Mouse (Mus musculus): Measurements from ENCODE around the gene Ddx23.

DNA sequence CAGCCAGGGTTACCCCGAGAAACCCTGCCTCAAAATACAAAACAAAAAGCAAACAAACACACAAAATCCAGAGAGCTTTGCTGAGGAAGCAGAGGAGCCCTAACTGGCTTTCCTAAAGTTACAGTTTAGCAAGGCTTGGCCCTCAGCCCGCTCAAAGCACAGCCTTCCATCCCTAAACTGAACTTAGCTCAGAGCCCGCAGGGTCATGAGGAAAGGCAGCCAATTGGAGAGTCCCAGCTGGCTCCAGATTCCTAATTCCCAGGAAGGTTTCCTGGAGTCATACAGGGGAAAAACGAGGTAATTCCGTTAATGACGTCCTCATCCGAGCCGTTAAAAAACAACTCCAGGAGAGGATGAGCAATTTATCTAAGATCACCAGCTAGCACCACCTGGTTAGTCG lies 33.0 kb upstream of the Ddx23 start:
- TF ChIP-seq POLR2A (IDR thresholded peaks at IDR 0.05; ENCODE audit: low read depth, low read length), result no peak
- TF ChIP-seq CTCF (IDR thresholded peaks at IDR 0.05; ENCODE audit: extremely low read depth, insufficient read depth, insufficient read length, insufficient replicate concordance), result no peak

All from spleen, adult 2 months (tissue).